23 mouse cellular contexts compared by ENCODE assay signal in genomic region chr12:103128914-103129313, GRCm38 (mm10).
"Had no signal": no experiment of that assay in that cellular context is flagged by ENCODE, and none has a peak within 500 bp of the region (broad histone marks: within the 10 kb centered on the region; RNA-seq: fewer than 3 reads in every experiment).

No protein-coding gene starts in this region.

- H3K4me2 ChIP-seq: heart, embryonic 11.5 days; heart, embryonic 13.5 days; heart, embryonic 15.5 days; hindbrain, embryonic 12.5 days; hindbrain, embryonic 14.5 days; kidney, embryonic 15.5 days; limb, embryonic 13.5 days; limb, embryonic 15.5 days had no signal

- H3K4me3 ChIP-seq: gastrocnemius, adult 2 months; heart, adult 2 months; heart, embryonic 13.5 days; heart, embryonic 15.5 days; hindbrain, embryonic 10.5 days; hindbrain, embryonic 12.5 days; kidney, embryonic 15.5 days; limb, embryonic 13.5 days; limb, embryonic 15.5 days had no signal

- H3K27ac ChIP-seq: gastrocnemius, adult 2 months; heart, adult 2 months; heart, embryonic 13.5 days; heart, embryonic 15.5 days; hindbrain, embryonic 10.5 days; hindbrain, embryonic 12.5 days; hindbrain, embryonic 14.5 days; kidney, embryonic 15.5 days; kidney, postnatal 0 days; limb, embryonic 13.5 days; limb, embryonic 15.5 days had no signal

- H3K4me1 ChIP-seq: heart, embryonic 13.5 days; heart, embryonic 15.5 days; hindbrain, embryonic 12.5 days; kidney, embryonic 15.5 days had no signal

- ATAC-seq: hindbrain, embryonic 16.5 days; intestine, embryonic 16.5 days had no signal

- DNase-seq: gastrocnemius, adult 2 months; gastrocnemius, postnatal 10 days; gastrocnemius, postnatal 25 days; heart, adult 2 months; heart, postnatal 14 days; heart, postnatal 36 days; kidney, adult 11 months; kidney, postnatal 14 days; layer of hippocampus, adult 9-11 months; layer of hippocampus, postnatal 36 days; left cerebral cortex, postnatal 4 days had no signal

- H3K9ac ChIP-seq: heart, embryonic 13.5 days; heart, embryonic 15.5 days; hindbrain, embryonic 12.5 days; hindbrain, embryonic 14.5 days; kidney, embryonic 15.5 days; limb, embryonic 13.5 days; limb, embryonic 15.5 days had no signal

- H3K36me3 ChIP-seq: heart, embryonic 13.5 days; heart, embryonic 15.5 days; hindbrain, embryonic 10.5 days; kidney, embryonic 15.5 days; limb, embryonic 13.5 days; limb, embryonic 15.5 days had no signal

- H3K27me3 ChIP-seq: heart, embryonic 13.5 days; heart, embryonic 15.5 days; hindbrain, embryonic 12.5 days; kidney, embryonic 15.5 days; limb, embryonic 15.5 days had no signal

- H3K9me3 ChIP-seq: heart, embryonic 13.5 days; heart, embryonic 15.5 days; hindbrain, embryonic 10.5 days; hindbrain, embryonic 12.5 days; kidney, embryonic 15.5 days; limb, embryonic 13.5 days; limb, embryonic 15.5 days had no signal
